Comparison of ENCODE assay signal across 8 mouse cellular contexts in the genomic region with DNA sequence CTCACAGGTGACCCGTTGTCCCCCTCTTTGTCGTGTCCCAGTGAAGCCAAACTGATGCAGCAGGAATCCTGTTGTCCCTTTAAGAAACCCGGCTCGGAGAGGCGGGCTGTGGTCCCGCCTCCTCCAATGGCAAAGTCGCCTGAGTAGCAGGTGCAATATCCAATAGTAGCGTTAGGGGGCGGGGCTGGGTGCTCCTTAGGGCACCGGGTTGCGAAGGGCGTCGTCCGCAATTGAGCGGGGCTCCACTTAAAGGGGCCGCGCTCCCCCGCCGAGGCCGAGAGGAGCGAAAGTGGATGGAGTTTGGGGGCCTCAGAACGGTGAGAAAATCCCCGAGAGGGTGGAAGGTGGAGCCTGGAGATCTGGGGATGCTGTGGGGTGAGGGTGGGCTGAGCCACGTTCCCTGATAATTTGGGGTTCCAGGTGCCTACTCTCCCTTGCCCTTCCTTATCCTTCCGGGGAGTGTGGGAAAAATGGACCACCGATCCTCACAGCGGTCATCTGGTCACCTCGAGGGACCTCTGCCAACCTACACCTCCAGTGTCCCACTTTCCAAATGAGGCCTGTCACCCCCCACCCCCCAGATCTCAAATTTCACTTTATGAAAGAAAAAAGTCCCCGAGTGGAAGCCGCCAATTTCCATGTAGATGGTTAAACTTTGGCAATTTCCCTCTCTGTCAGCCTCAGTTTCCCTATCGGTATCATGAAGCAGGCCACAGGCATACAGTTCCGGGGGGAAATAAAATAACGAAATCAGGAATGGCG. TPM values are rescaled to one million over a fixed set of nuclear protein-coding genes. Genes with fewer than 3 reads are reported as not detected.
DNase-seq lines count a peak whose midpoint lies in the region; ATAC-seq and TF ChIP-seq lines count a peak whose summit lies in the region.

A gene (plus strand): TSS at position 223 of the 762 bp plus-strand sequence.

- DNase-seq in NIH3T3 (ENCODE audit: low read depth): peak; percentile 98
- DNase-seq in cerebellum, adult 9-11 months: peak; percentile 95
- DNase-seq in frontal cortex, adult 2 months (ENCODE audit: extremely low spot score in 1 of 2, low spot score in 1 of 2): peak; percentile 85 to 97
- peak; percentile 99 for DNase-seq in hindbrain, embryonic 11.5 days (ENCODE audit: low spot score)
- peak; percentile 98 to 99 for DNase-seq in layer of hippocampus, postnatal 10 days (ENCODE audit: low spot score in 2 of 2)
- peak; percentile 96 for DNase-seq in lung, postnatal 0 days (ENCODE audit: low spot score)
- DNase-seq in ovary, postnatal 10 days (ENCODE audit: low spot score): peak; percentile 89
- DNase-seq in thymus, postnatal 0 days (ENCODE audit: low spot score): peak; percentile 98

- TF ChIP-seq EP300 in lung, postnatal 0 days (IDR thresholded peaks at IDR 0.05): no peak

- H3K4me1 ChIP-seq in hindbrain, embryonic 11.5 days (replicated peaks; ENCODE audit: control insufficient read depth, insufficient read depth, low read length): peaks cover 2% of the 10 kb centered on the region
- H3K4me1 ChIP-seq in lung, postnatal 0 days (ENCODE audit: insufficient read depth, low read depth, low read length): 0 out of 2 replicates have a peak, but pooled peaks cover 5% of the 10 kb centered on the region

- peak within 1 kb of the TSS; percentile 66 for H3K4me2 ChIP-seq in hindbrain, embryonic 11.5 days (replicated peaks; ENCODE audit: low read depth, low read length)
- peak within 1 kb of the TSS; percentile 70 for H3K4me2 ChIP-seq in lung, postnatal 0 days (replicated peaks; ENCODE audit: low read depth, low read length)

- H3K9ac ChIP-seq in hindbrain, embryonic 11.5 days (ENCODE audit: low read depth, low read length): peak within 1 kb of the TSS; percentile 35
- H3K9ac ChIP-seq in lung, postnatal 0 days (replicated peaks; ENCODE audit: low read depth): peak within 1 kb of the TSS; percentile 50

- under 1% methylated on average over 34 of the region's 34 CpGs for WGBS in hindbrain, embryonic 11.5 days
- WGBS in lung, postnatal 0 days: 1% methylated on average over 34 of the region's 34 CpGs

- H3K27me3 ChIP-seq in hindbrain, embryonic 11.5 days (ENCODE audit: control insufficient read depth, insufficient read depth, low read length): peaks cover 8% of the 10 kb centered on the region
- H3K27me3 ChIP-seq in lung, postnatal 0 days (replicated peaks; ENCODE audit: insufficient read depth, low read length): no peaks in the 10 kb centered on the region

- ATAC-seq in hindbrain, embryonic 11.5 days (ENCODE audit: low FRiP score): peak; percentile 84
- ATAC-seq in lung, postnatal 0 days: peak; percentile 93

- H3K27ac ChIP-seq in hindbrain, embryonic 11.5 days (ENCODE audit: low read depth, low read length): peak within 1 kb of the TSS; percentile 61
- peak within 1 kb of the TSS; percentile 58 for H3K27ac ChIP-seq in lung, postnatal 0 days (ENCODE audit: low read length)

- no peaks in the 10 kb centered on the region for H3K9me3 ChIP-seq in hindbrain, embryonic 11.5 days (ENCODE audit: control insufficient read depth, low read length)
- no peaks in the 10 kb centered on the region for H3K9me3 ChIP-seq in lung, postnatal 0 days (ENCODE audit: low read length)

- TF ChIP-seq CTCF in lung, postnatal 0 days (IDR thresholded peaks at IDR 0.05): peak; percentile 43

- H3K36me3 ChIP-seq in hindbrain, embryonic 11.5 days (ENCODE audit: control insufficient read depth, insufficient read depth, low read length): no peaks in the 10 kb centered on the region
- H3K36me3 ChIP-seq in lung, postnatal 0 days (ENCODE audit: insufficient read depth, low read length): peaks cover 38% of the 10 kb centered on the region

- peak within 1 kb of the TSS; percentile 46 for H3K4me3 ChIP-seq in hindbrain, embryonic 11.5 days (ENCODE audit: low read depth, low read length)
- peak within 1 kb of the TSS; percentile 43 for H3K4me3 ChIP-seq in lung, postnatal 0 days (ENCODE audit: low read depth, low read length)

RNA-seq across cellular contexts. Expression of the gene that starts here (rescaled TPM):
- polyA plus RNA-seq in frontal cortex, adult 2 months (2012; rRNA removed): 12.4 and 13.0 TPM in 2 replicates
- 2.6 TPM in 2 replicates for polyA plus RNA-seq in hindbrain, embryonic 11.5 days (2014; fragmentation: Nextera tagmentation; extraction: Ambion mirVana)
- total RNA-seq in layer of hippocampus, postnatal 10 days (2021): 10 to 100 TPM in 1 of 2 experiments, 1 to 10 TPM in 1; 9.3 to 10.3 TPM
- 5.5 and 6.5 TPM in 2 replicates for polyA plus RNA-seq in lung, postnatal 0 days (2015; fragmentation: Nextera tagmentation; extraction: Ambion mirVana)
- polyA plus RNA-seq in thymus, postnatal 0 days (2015; fragmentation: Nextera tagmentation; extraction: Ambion mirVana): 5.2 and 5.8 TPM in 2 replicates

Comparison
In these comparisons a context has a peak if more than half of its experiments do, and no peak if none do; other contexts are left out.
1. Peak in every context shown above with its lines: DNase-seq, ATAC-seq, H3K4me3 ChIP-seq and H3K27ac ChIP-seq.